Mouse (Mus musculus): ENCODE measurements around the gene Prr12.

GRCm38 (mm10) chr7:45048923-45049657, 3.6 kb downstream of the Prr12 start:
- no peak for TF ChIP-seq CTCF (IDR thresholded peaks at IDR 0.05; ENCODE audit: low read depth)
- TF ChIP-seq EP300 (optimal IDR thresholded peaks at IDR 0.05), result no peak

Measured in stomach, postnatal 0 days (tissue).